Mouse (Mus musculus) C2C12 (cell line): ENCODE measurements around the gene Aqp5.

Experiments used
- CEBPB ChIP-seq: IDR thresholded peaks from one replicate; pipeline ENCODE4 v1.6.1; 2011; ENCODE audit warnings: low read depth, mild to moderate bottlenecking, control low read depth, moderate library complexity
- CTCF ChIP-seq: IDR thresholded peaks from one replicate; pipeline ENCODE4 v1.5.1; 2011; ENCODE audit not compliant: control insufficient read depth, insufficient read depth, insufficient read length
- FOSL1 ChIP-seq: IDR thresholded peaks from one replicate; pipeline ENCODE4 v1.8.0; 2011; ENCODE audit warnings: mild to moderate bottlenecking, low read length; ENCODE audit not compliant: poor library complexity, insufficient read depth, severe bottlenecking
- MAX ChIP-seq: IDR thresholded peaks from one replicate; pipeline ENCODE4 v1.6.1; 2011; ENCODE audit warnings: mild to moderate bottlenecking, control low read depth
- MYOD1 ChIP-seq: IDR thresholded peaks from one replicate; pipeline ENCODE4 v1.6.1; 2011; ENCODE audit warnings: low read depth; ENCODE audit not compliant: control insufficient read depth, insufficient read length
- MYOG ChIP-seq: IDR thresholded peaks from one replicate; pipeline ENCODE4 v1.6.1; 2011; ENCODE audit not compliant: control insufficient read depth, insufficient read length; ENCODE audit errors: extremely low read depth
- USF1 ChIP-seq: IDR thresholded peaks from one replicate; pipeline ENCODE4 v1.6.1; 2011; ENCODE audit warnings: low read depth, mild to moderate bottlenecking, control low read depth, moderate library complexity

DNA sequence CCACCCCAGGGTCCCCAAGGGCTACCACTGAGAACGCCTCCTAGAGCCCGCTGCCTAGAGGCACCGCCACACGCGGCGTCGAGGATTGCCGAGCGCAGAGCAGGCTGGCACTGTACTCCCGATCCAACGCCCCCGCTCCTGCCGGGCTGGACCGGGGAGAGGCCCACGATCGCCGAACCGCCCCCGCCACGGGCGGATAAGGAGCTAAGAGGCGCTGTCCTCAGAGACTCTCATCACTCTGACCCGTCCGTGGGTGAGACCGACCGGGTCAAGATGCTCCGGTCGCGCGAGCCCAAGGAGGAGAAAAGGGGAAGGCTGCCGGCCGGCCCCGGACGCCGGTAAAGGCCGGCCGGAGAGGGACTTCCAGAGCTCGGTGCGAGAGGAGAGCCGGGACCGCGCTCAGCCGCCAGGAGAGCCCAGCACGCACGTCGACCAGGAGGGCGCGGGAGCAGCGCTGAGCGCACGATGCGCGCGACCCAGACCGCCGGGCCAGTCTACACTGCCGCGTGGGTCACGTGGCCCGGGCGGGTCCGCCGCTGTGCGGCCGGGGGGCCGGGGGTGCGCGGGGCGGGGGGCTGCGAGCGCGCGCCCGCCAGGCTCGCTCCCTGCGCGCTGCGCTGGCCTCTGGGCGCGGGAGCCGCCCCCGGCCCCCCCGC is at the start of gene Aqp5:
- no peak for TF ChIP-seq CTCF
- TF ChIP-seq FOSL1 = no peak
- peak; percentile 74 for TF ChIP-seq USF1
- TF ChIP-seq MYOG = no peak
- TF ChIP-seq MAX = peak; percentile 44
- TF ChIP-seq CEBPB = no peak
- TF ChIP-seq MYOD1 = no peak
